Mouse (Mus musculus) megakaryocyte-erythroid progenitor cell, adult 5-6 weeks (primary cell): ENCODE results near the gene Galnt9. TPM values are rescaled to one million over a fixed set of nuclear protein-coding genes. Genes with fewer than 3 reads are reported as not detected.

ENCODE experiments used
- ATAC-seq: replicated peaks from 2 replicates; pipeline ENCODE4 v1.8.0; 2016; ENCODE audit warnings: mild to moderate bottlenecking, inconsistent platforms; ENCODE audit not compliant: severe bottlenecking, poor library complexity, low FRiP score, low TSS enrichment
- total RNA-seq, 2 experiments: library from RNA; stranded (forward) in 1 of 2; stranded (reverse) in 1 of 2; fragments of 200-1000, 215-1000 nt in 1 of 2; fragments of >200 nt in 1 of 2; fragmentation: Nextera tagmentation in 1 of 2; gene quantifications; 2 replicates each; pipeline ENCODE4 v1.2.3; 2014 to 2017

Gene Galnt9
- total RNA-seq, 2 experiments from 2014 or later = not detected

- ATAC-seq = no peak
Measured at GRCm38 (mm10) chr5:110579296-110579695, 35.1 kb downstream of the Galnt9 start.

GRCm38 (mm10) chr5:110580569-110581239 lies 36.5 kb downstream of the Galnt9 start:
- ATAC-seq = no peak

DNA sequence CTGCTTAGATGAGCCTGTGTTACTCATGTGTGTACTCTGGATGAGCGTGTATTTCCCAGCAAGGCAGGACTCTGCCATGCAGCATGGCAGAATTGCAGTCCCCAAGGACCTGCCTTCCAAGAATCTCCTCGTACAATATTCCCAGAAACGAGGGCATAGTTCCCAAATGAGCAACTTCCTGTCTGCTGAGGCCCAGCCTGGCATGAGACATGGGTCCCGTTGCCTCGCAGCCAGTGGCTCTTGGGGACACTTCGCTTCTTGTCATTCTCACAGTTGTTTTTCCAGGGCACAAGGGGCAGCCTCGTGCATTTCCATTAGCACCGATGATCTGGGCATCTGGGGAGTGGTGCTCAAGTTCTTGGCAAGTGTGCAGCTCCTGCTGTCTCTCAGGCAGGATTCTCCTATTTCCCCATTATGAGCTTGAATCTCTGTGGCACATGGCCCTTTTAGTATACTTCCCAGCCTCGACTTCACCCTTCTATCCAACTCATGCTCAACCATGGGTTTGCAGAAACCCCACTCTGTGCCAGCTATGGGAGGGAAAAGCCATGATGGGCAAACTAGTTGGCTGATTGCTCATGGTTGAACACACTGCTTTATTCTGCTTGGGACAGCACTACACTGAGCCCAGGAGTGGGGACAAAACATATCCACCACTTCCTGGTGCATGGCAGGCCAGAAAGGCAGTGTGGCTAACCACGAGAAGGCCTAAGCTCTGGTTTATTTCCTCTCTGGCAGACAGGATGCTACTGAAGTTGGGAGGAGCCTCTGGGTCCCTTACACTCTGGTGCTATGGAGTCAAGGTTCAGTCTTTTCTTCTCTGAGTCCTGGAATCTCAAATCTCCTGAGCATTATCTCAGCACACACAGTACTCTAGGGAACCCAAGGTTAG lies 38.7 kb downstream of the Galnt9 start:
- ATAC-seq = no peak

DNA sequence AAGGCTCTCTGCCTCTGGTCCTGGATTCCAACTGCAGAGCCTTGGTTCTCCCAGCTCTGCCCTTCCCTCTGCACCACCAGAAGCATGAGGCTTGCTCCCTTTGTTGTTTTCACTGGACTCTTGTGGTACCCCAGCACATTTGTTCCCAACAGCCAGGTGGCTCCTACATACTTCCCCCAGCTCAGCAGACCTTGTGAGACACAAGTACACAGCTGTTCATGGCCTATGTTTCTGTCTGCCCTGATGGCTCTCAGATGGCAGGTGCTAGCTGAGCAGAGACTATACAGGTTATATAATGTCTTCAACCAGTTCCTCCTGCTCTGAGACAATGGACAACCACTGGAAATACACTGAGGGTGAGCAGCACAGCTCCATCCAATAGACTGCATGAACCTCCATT lies 43.3 kb downstream of the Galnt9 start:
- no peak for ATAC-seq

- no peak for ATAC-seq
Measured at GRCm38 (mm10) chr5:110589833-110590232, 45.7 kb downstream of the Galnt9 start.

DNA sequence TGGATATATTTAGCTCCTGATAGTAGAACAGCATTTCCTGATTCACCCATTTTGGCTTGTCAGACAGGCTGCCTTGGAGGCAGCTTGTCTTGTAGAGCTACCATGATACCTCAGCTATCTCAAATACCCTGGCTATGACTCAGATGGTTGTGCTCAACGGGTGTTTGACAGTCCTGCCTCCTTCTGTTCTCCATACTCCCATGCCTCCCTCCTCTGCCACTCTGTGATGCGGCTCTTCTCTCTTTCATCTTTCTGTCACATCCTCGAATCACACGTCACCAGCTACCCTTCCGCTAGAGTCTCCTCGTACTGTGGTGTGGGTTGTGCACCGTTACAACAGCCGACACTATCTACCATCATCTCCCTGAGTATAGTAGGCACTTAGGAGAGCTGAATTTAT lies 50.3 kb downstream of the Galnt9 start:
- no peak for ATAC-seq

- no peak for ATAC-seq
Measured at GRCm38 (mm10) chr5:110595341-110595740, 51.2 kb downstream of the Galnt9 start.

- ATAC-seq = no peak
Measured at GRCm38 (mm10) chr5:110596086-110596780, 52.1 kb downstream of the Galnt9 start.

DNA sequence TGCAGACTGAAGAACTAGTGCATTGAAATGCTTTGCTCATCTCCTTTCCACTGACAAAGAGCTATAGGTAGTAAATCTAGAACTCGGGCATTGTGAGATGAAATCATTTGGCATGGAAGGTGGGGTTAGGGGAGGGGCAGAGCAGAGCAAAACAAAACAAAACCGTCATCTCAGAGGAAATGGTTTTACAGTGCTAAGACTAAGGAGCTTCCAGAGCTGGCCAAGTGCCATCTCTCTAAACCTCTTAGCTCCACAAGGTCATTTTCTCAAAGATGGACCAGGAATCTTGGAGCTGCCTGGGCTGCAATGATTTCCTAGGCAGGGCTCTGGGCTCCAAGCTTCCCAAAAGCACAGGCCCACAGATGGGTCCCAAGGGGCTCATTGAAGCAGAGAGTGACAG lies 53.3 kb downstream of the Galnt9 start:
- ATAC-seq = no peak

GRCm38 (mm10) chr5:110598298-110599095 lies 54.3 kb downstream of the Galnt9 start:
- ATAC-seq = no peak

GRCm38 (mm10) chr5:110603016-110603685 lies 59.0 kb downstream of the Galnt9 start:
- ATAC-seq = no peak

DNA sequence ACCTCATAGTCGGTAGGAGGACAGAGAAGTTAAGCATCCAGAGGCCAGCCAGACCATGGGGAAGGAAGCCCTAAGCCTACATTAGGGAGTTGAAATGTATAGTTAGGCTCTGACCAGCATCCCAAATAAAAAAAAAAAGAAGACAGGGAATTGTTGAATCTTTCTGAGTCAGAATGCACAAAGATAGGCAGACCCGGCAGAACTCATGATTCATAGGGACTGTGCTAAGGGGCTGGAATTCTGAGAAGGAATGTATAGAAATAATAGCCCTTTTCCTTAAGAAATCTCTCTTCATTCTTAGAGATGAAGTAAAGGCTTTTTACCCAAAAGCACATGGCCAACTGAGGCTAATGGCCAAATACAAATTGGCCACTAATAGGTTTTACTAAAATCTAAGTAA lies 60.2 kb downstream of the Galnt9 start:
- ATAC-seq = no peak

- ATAC-seq = no peak
Measured at GRCm38 (mm10) chr5:110605531-110606221, 61.5 kb downstream of the Galnt9 start.

GRCm38 (mm10) chr5:110607767-110608166 lies 63.6 kb downstream of the Galnt9 start:
- no peak for ATAC-seq

GRCm38 (mm10) chr5:110608336-110608735 lies 64.2 kb downstream of the Galnt9 start:
- no peak for ATAC-seq

- no peak for ATAC-seq
Measured at GRCm38 (mm10) chr5:110608941-110609340, 64.8 kb downstream of the Galnt9 start.

GRCm38 (mm10) chr5:110609425-110609824 lies 65.3 kb downstream of the Galnt9 start:
- ATAC-seq = no peak

DNA sequence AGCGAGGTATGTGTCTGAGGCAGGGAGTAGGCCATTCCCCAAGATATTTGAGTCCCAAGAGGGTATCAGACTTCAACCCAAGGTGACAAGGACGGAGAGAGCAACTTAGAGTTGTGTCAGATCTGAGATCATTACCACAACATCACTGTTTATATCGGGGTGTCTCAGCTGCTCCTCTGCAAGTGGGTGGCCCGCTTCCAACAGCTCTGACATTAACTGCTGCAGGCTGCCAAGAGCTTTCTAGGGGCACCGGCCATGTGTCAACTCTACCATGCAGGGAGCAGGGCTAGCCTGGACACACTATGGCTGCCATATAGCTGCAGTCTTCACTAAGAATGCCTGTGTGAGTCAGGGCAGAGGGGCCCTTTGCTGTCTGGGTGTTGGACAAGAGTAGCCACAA lies 65.7 kb downstream of the Galnt9 start:
- no peak for ATAC-seq
